Mouse (Mus musculus) forebrain, embryonic 12.5 days (tissue): ENCODE measurements around the gene Nell2. TPM values are rescaled to one million over a fixed set of nuclear protein-coding genes. Genes with fewer than 3 reads are reported as not detected.
A peak's percentile ranks its signal among the peaks of the same experiment; 100 is the strongest.

Source experiments
- ATAC-seq: fragments of 200-750 bp; cut with Nextera tagmentation; 2 replicates; pipeline ENCODE4 v1.8.0; 2017; ENCODE audit warnings: moderate TSS enrichment; ENCODE audit not compliant: low FRiP score
- H3K27ac ChIP-seq: fragments of 300-500 bp; sonication (generic); 2 replicates; pipeline ENCODE4 v1.5.1; 2016; ENCODE audit warnings: mild to moderate bottlenecking
- H3K27me3 ChIP-seq: fragments of 300-500 bp; sonication (generic); 2 replicates; pipeline ENCODE4 v1.6.1; 2016; ENCODE audit warnings: mild to moderate bottlenecking
- H3K36me3 ChIP-seq: fragments of 300-500 bp; sonication (generic); replicated peaks from 2 replicates; pipeline ENCODE4 v1.6.1; 2016; ENCODE audit warnings: mild to moderate bottlenecking
- H3K4me1 ChIP-seq: fragments of 300-500 bp; sonication (generic); 2 replicates; pipeline ENCODE4 v1.6.1; 2016
- H3K4me2 ChIP-seq: fragments of 300-500 bp; sonication (generic); 2 replicates; pipeline ENCODE4 v1.6.1; 2016; ENCODE audit warnings: mild to moderate bottlenecking, moderate library complexity
- H3K4me3 ChIP-seq: fragments of 300-500 bp; sonication (generic); replicated peaks from 2 replicates; pipeline ENCODE4 v1.5.1; 2016; ENCODE audit warnings: mild to moderate bottlenecking
- H3K9ac ChIP-seq: fragments of 300-500 bp; sonication (generic); 2 replicates; pipeline ENCODE4 v1.6.1; 2016; ENCODE audit warnings: mild to moderate bottlenecking
- H3K9me3 ChIP-seq: fragments of 300-500 bp; sonication (generic); 2 replicates; pipeline ENCODE4 v1.6.1; 2016
- WGBS: fragments of 180-500 bp; shearing (Covaris S2); methylation state at CpG from one replicate; pipeline ENCODE4 v1.1.7; 2016; 5-methylcytosine and 5-hydroxymethylcytosine counted together
- polyA plus RNA-seq: library from polyadenylated mRNA; unstranded; fragments of >200 nt; fragmentation: Nextera tagmentation; extraction: Ambion mirVana; gene quantifications from 2 replicates; pipeline ENCODE4 v1.2.1, GENCODE M21; 2016

The Nell2 gene
- polyA plus RNA-seq, 1 experiment from 2014 or later: 106 TPM

- no peak for ATAC-seq
- Histone ChIP-seq H3K4me3 (no peak overlapping the region), H3K4me1 (peaks cover 8% of the 10 kb centered on the region; the same call in 1 of the 2 replicates), H3K36me3 (no peaks in the 10 kb centered on the region), H3K9me3 (no peaks in the 10 kb centered on the region), H3K4me2 (no peak overlapping the region), H3K27me3 (no peaks in the 10 kb centered on the region), H3K9ac (no peak overlapping the region), H3K27ac (no peak overlapping the region)
- WGBS: 88% methylated on average over 4 of the region's 4 CpGs
Measured at GRCm38 (mm10) chr15:95108626-95109025, 419.7 kb downstream of the Nell2 start.

GRCm38 (mm10) chr15:95107246-95107809 lies 421.0 kb downstream of the Nell2 start:
- no peak overlapping the region for H3K4me3 ChIP-seq
- H3K36me3 ChIP-seq: no peaks in the 10 kb centered on the region
- peaks cover 8% of the 10 kb centered on the region; the same call in 1 of the 2 replicates for H3K4me1 ChIP-seq
- WGBS: 72% methylated on average over 8 of the region's 8 CpGs
- no peaks in the 10 kb centered on the region for H3K9me3 ChIP-seq
- no peak overlapping the region for H3K27ac ChIP-seq
- no peaks in the 10 kb centered on the region for H3K27me3 ChIP-seq
- no peak overlapping the region for H3K4me2 ChIP-seq
- H3K9ac ChIP-seq: no peak overlapping the region
- no peak; the same call in 1 of the 2 replicates for ATAC-seq

GRCm38 (mm10) chr15:95101522-95101921 lies 426.8 kb downstream of the Nell2 start:
- Histone ChIP-seq H3K4me2 (no peak overlapping the region), H3K4me1 (no peaks in the 10 kb centered on the region; the same call in 1 of the 2 replicates), H3K9me3 (no peaks in the 10 kb centered on the region), H3K36me3 (no peaks in the 10 kb centered on the region), H3K9ac (no peak overlapping the region), H3K27ac (no peak overlapping the region), H3K27me3 (no peaks in the 10 kb centered on the region), H3K4me3 (no peak overlapping the region)
- ATAC-seq: no peak

- no peak overlapping the region for H3K4me2 ChIP-seq
- H3K36me3 ChIP-seq: no peaks in the 10 kb centered on the region
- H3K4me1 ChIP-seq: no peaks in the 10 kb centered on the region; the same call in 1 of the 2 replicates
- H3K27ac ChIP-seq: no peak overlapping the region
- H3K9me3 ChIP-seq: no peaks in the 10 kb centered on the region
- H3K27me3 ChIP-seq: no peaks in the 10 kb centered on the region
- no peak overlapping the region for H3K9ac ChIP-seq
- 89% methylated on average over 7 of the region's 7 CpGs for WGBS
- no peak overlapping the region for H3K4me3 ChIP-seq
- ATAC-seq: no peak
Measured at GRCm38 (mm10) chr15:95100133-95100532, 428.2 kb downstream of the Nell2 start.

- Histone ChIP-seq H3K4me3 (no peak overlapping the region), H3K36me3 (no peaks in the 10 kb centered on the region), H3K4me1 (no peaks in the 10 kb centered on the region), H3K27ac (no peak overlapping the region), H3K9me3 (no peaks in the 10 kb centered on the region), H3K4me2 (no peak overlapping the region), H3K9ac (no peak overlapping the region), H3K27me3 (no peaks in the 10 kb centered on the region)
- ATAC-seq: no peak
- WGBS: 85% methylated on average over 7 of the region's 7 CpGs
Measured at GRCm38 (mm10) chr15:95085962-95086361, 442.4 kb downstream of the Nell2 start.

- Histone ChIP-seq H3K4me2 (no peak overlapping the region), H3K9me3 (no peaks in the 10 kb centered on the region), H3K4me3 (no peak overlapping the region), H3K27me3 (no peaks in the 10 kb centered on the region), H3K4me1 (no peaks in the 10 kb centered on the region), H3K36me3 (no peaks in the 10 kb centered on the region), H3K9ac (no peak overlapping the region), H3K27ac (0 out of 2 replicates have a peak overlapping the region, but pooled peaks have one; percentile 19)
- WGBS: 75% methylated on average over 11 of the region's 11 CpGs
- peak; percentile 61; the same call in 1 of the 2 replicates for ATAC-seq
Measured at GRCm38 (mm10) chr15:95081654-95082053, 446.7 kb downstream of the Nell2 start.

GRCm38 (mm10) chr15:95075356-95075755 lies 453.0 kb downstream of the Nell2 start:
- H3K9me3 ChIP-seq: no peaks in the 10 kb centered on the region
- WGBS: 85% methylated on average over 12 of the region's 12 CpGs
- H3K36me3 ChIP-seq: no peaks in the 10 kb centered on the region
- no peak overlapping the region for H3K4me3 ChIP-seq
- no peak overlapping the region for H3K4me2 ChIP-seq
- ATAC-seq: no peak
- H3K4me1 ChIP-seq: 0 out of 2 replicates have a peak, but pooled peaks cover 3% of the 10 kb centered on the region
- H3K9ac ChIP-seq: no peak overlapping the region
- no peak overlapping the region for H3K27ac ChIP-seq
- no peaks in the 10 kb centered on the region for H3K27me3 ChIP-seq

- Histone ChIP-seq H3K4me2 (no peak overlapping the region), H3K27ac (no peak overlapping the region), H3K4me3 (no peak overlapping the region), H3K4me1 (peaks cover 6% of the 10 kb centered on the region; the same call in 1 of the 2 replicates), H3K9ac (no peak overlapping the region), H3K27me3 (no peaks in the 10 kb centered on the region), H3K36me3 (no peaks in the 10 kb centered on the region), H3K9me3 (no peaks in the 10 kb centered on the region)
- no peak for ATAC-seq
- 90% methylated on average over 7 of the region's 7 CpGs for WGBS
Measured at GRCm38 (mm10) chr15:95070881-95071280, 457.5 kb downstream of the Nell2 start.

GRCm38 (mm10) chr15:95068799-95069198 lies 459.6 kb downstream of the Nell2 start:
- Histone ChIP-seq H3K4me2 (no peak overlapping the region), H3K27ac (no peak overlapping the region), H3K36me3 (no peaks in the 10 kb centered on the region), H3K9me3 (no peaks in the 10 kb centered on the region), H3K9ac (no peak overlapping the region), H3K4me1 (peaks cover 6% of the 10 kb centered on the region), H3K27me3 (no peaks in the 10 kb centered on the region), H3K4me3 (no peak overlapping the region)
- 67% methylated on average over 1 of the region's 1 CpGs for WGBS
- no peak for ATAC-seq

- 82% methylated on average over 1 of the region's 1 CpGs for WGBS
- no peaks in the 10 kb centered on the region for H3K36me3 ChIP-seq
- peaks cover 6% of the 10 kb centered on the region for H3K4me1 ChIP-seq
- H3K9ac ChIP-seq: no peak overlapping the region
- no peak overlapping the region for H3K4me2 ChIP-seq
- no peaks in the 10 kb centered on the region for H3K27me3 ChIP-seq
- no peak overlapping the region for H3K27ac ChIP-seq
- H3K9me3 ChIP-seq: no peaks in the 10 kb centered on the region
- no peak overlapping the region for H3K4me3 ChIP-seq
- ATAC-seq: no peak
Measured at GRCm38 (mm10) chr15:95068023-95068422, 460.3 kb downstream of the Nell2 start.

- H3K9me3 ChIP-seq: no peaks in the 10 kb centered on the region
- H3K27ac ChIP-seq: no peak overlapping the region
- no peaks in the 10 kb centered on the region for H3K4me1 ChIP-seq
- ATAC-seq: no peak
- H3K27me3 ChIP-seq: no peaks in the 10 kb centered on the region
- H3K9ac ChIP-seq: no peak overlapping the region
- H3K4me3 ChIP-seq: no peak overlapping the region
- H3K4me2 ChIP-seq: no peak overlapping the region
- no peaks in the 10 kb centered on the region for H3K36me3 ChIP-seq
- 33% methylated on average over 8 of the region's 8 CpGs for WGBS
Measured at GRCm38 (mm10) chr15:95055081-95055650, 473.2 kb downstream of the Nell2 start.

GRCm38 (mm10) chr15:95049171-95049729 lies 479.1 kb downstream of the Nell2 start:
- H3K27ac ChIP-seq: no peak overlapping the region
- no peak for ATAC-seq
- H3K9me3 ChIP-seq: no peaks in the 10 kb centered on the region
- no peak overlapping the region for H3K4me3 ChIP-seq
- no peak overlapping the region for H3K9ac ChIP-seq
- no peaks in the 10 kb centered on the region for H3K27me3 ChIP-seq
- H3K4me2 ChIP-seq: no peak overlapping the region
- no peaks in the 10 kb centered on the region for H3K36me3 ChIP-seq
- WGBS: 67% methylated on average over 6 of the region's 6 CpGs
- H3K4me1 ChIP-seq: no peaks in the 10 kb centered on the region

GRCm38 (mm10) chr15:95047486-95047885 lies 480.9 kb downstream of the Nell2 start:
- Histone ChIP-seq H3K4me3 (no peak overlapping the region), H3K36me3 (no peaks in the 10 kb centered on the region), H3K4me1 (no peaks in the 10 kb centered on the region), H3K27ac (no peak overlapping the region), H3K9me3 (no peaks in the 10 kb centered on the region), H3K9ac (no peak overlapping the region), H3K4me2 (no peak overlapping the region), H3K27me3 (no peaks in the 10 kb centered on the region)
- no peak for ATAC-seq
- 92% methylated on average over 2 of the region's 2 CpGs for WGBS
